Mouse (Mus musculus): ENCODE measurements around the gene Hpn.

Hpn gene

GRCm38 (mm10) chr7:31140941-31141340 is 25.9 kb upstream of the Hpn start:
- no peak for DNase-seq (ENCODE audit: low spot score)

DNA sequence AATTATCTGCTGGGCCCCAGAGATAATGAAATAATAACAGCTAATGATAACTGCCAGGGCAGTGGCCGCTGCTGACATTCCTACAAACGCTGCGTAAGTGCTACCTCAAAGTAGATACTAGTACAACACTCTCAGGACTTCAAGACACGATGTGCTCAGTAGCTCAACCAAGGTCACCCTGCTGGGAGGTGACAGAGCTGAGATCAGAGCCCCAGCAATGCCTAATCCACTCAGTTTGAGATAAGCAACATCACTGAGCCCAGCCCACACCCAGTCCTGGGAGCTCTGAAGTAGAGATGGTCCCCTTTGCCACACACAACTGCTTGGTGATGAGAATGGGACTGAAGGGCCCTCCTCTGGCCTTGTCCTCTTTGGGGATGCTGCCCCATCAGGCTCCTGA is 25.2 kb upstream of the Hpn start:
- no peak for DNase-seq (ENCODE audit: low spot score)

GRCm38 (mm10) chr7:31139765-31140164 is 24.7 kb upstream of the Hpn start:
- no peak for DNase-seq (ENCODE audit: low spot score)

GRCm38 (mm10) chr7:31135717-31136116 is 20.6 kb upstream of the Hpn start:
- DNase-seq (ENCODE audit: low spot score) = no peak

GRCm38 (mm10) chr7:31131866-31132265 is 16.8 kb upstream of the Hpn start:
- DNase-seq (ENCODE audit: low spot score) = no peak

- DNase-seq (ENCODE audit: low spot score) = peak; percentile 34
Observed at GRCm38 (mm10) chr7:31130841-31131240, 15.8 kb upstream of the Hpn start.

DNA sequence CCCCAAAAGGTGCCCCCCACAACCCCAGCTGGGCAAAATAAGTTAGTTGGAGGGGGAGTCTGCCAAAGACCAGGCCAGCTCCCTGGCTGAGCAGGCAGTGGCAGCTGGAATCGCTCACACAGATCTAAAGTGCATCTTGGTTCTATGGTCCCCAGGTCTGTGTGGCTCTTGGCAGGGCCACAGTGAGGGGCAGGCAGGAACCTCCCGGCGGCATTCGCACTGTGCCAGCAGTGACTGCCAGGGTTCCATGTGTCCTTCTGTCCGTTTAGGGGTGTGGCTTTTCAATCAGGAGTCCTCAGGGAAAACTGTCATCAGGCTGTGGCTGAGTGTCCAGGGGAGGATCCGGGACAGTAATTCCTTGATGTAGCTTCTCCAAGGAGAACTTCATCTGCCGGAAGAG is 15.1 kb upstream of the Hpn start:
- DNase-seq (ENCODE audit: low spot score) = no peak

DNA sequence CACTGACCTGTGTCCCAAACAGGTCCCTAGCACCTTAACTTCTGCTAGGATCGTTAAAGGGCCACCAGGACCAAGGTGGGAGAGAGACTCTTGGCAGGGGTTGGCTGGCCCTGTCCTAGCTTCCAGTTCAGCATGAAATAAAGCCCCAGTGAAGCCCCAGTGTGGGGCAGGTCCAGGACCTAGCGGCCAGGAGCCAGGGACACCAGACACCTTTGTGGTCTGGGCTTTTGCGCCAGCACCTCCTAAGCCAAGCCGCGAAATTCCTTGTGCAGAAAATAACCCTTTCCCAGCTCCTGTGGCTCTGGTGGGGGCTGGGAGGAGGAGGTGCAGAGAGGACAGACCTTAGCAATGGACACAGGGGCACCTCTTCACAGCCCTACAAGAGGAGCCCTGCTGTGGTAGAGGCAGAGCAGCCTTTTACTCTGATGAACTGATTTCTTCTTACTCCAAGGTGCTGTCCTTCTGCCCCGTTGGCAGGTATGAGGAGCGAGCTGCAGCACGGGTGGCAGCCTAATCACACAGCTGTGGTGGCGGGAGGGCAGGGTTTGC is 13.1 kb upstream of the Hpn start:
- no peak for DNase-seq (ENCODE audit: low spot score)

- DNase-seq (ENCODE audit: low spot score) = no peak
Observed at GRCm38 (mm10) chr7:31126851-31127724, 12.0 kb upstream of the Hpn start, which contains the start of gene Scn1b. TSS of gene Scn1b (minus strand) at chr7:31127003.

- no peak for DNase-seq (ENCODE audit: low spot score)
Observed at GRCm38 (mm10) chr7:31126211-31126751, 11.2 kb upstream of the Hpn start.

GRCm38 (mm10) chr7:31125116-31125515 is 10.0 kb upstream of the Hpn start:
- no peak for DNase-seq (ENCODE audit: low spot score)

DNA sequence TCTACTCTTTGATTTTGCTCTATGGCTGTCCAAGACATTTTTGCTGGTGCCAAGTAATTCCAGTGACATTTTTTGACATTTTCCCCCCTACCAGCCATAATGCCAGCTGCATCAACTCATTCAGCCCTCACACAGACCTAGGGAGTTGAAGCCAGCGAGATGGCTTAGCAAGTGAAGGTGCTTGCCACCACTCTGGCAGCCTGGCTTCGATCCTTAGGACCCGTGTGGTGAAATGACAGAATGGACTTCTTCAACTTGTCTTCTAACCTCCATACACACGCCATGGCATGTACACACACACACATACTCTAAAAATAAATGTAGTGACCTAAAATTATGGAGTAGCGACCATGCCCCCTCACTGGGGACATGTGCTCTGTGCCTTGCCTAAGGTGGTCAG is 9.3 kb upstream of the Hpn start:
- no peak for DNase-seq (ENCODE audit: low spot score)

DNA sequence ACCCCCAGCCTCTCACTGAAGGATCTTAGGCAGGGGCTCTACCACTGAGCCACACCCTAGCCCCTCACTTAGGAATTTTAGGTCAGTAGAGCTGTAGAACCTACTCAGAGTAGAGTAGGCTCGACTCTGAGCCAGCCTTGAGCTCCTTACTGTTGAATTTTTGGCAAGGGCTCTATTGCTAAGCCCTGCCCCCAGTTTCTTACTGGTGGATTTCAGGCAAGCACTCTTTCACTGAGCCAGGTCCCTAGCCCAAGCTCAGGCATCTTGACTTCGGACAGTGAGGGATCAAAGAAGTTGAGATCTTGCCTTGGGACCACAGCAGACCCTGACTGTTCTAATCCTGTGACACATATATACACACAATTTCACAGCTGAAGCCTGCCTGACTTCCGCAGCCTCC is 8.6 kb upstream of the Hpn start:
- no peak for DNase-seq (ENCODE audit: low spot score)

- DNase-seq (ENCODE audit: low spot score) = no peak
Observed at GRCm38 (mm10) chr7:31122641-31123631, 7.8 kb upstream of the Hpn start.

DNA sequence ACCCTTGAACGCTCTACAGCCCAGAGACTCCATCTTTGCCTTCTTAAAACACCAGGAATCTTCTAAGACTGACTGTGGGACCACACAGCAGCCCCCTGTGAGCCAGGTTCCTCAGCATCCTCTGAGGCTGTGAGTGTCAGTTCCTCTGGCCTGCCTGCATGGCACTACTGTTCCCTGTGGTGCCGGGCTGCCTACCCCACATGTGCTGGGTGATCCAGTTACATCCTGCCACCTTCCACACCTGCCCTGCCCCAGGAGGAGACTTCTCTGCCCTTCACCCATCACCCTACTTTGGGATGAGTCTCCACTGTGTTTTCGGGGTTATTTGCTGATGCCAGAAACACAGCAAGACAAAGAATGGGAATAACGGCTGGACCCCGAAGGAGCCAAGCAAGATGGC is 4.5 kb upstream of the Hpn start:
- DNase-seq (ENCODE audit: low spot score) = no peak

DNA sequence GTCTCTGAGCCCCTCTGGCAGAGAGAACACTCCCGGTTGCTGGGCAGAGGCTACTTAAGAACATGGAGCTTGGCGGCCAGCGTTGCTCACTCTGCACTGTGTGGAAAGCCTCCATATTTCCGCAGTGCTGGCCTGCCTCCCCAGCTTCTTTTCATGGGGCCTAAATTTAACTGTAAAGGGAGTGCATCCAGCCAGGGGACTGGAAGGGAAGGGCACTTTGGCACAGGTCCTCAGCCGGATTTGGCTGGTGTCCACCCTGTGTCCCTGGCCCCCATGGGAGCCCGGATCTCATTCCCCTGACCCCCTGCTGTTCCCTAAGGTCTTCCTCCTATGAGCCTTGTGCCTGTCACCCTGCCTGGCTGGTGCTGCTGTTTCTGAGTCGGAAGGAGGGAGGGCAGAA is 3.4 kb upstream of the Hpn start:
- no peak for DNase-seq (ENCODE audit: low spot score)

- DNase-seq (ENCODE audit: low spot score) = no peak
Observed at GRCm38 (mm10) chr7:31117465-31117864, 2.4 kb upstream of the Hpn start.

DNA sequence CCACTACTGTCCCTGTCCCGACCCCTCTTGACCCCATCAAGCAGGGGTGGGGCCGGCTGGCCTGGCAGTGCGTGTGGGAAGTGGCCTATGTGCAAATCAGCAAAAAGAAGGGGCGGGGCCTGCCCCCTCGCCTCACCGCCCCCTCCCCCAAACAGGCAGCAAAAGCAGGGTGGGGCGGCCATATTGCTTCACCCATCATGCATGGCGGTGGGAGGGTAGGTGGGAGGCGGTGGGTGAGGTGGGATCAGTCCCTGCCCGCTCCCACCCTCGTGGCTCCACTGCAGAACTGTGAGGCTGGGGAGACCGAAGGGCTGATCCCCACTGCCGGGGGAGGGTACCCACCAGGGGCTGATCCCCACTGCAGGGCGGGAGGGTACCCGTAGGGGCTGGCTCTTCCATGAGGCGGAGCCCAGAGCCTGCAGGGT is 1.6 kb upstream of the Hpn start:
- DNase-seq (ENCODE audit: low spot score) = no peak

- DNase-seq (ENCODE audit: low spot score) = peak; percentile 82
Observed at GRCm38 (mm10) chr7:31115587-31116043, 525 bp upstream of the Hpn start.

DNA sequence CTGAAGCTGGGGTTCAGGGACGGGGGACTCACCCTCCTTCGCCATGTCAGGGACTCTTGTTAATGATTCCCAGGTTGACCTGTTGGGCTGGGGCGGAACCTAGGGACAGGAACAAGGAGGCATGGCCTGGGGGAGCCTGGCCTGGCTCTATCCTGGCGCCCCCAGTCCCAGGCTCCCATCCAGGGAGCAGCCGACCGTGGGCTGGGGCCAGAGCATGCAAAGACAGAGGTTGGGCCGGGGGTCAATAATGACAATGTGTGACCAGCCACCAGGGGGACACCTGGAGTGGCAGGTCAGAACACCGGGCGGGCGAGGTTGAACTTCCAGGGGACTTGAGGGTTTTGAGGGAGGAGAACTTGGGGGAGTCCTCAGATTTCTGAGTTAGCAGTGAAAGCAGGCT is 444 bp downstream of the Hpn start:
- DNase-seq (ENCODE audit: low spot score) = peak; percentile 54

DNA sequence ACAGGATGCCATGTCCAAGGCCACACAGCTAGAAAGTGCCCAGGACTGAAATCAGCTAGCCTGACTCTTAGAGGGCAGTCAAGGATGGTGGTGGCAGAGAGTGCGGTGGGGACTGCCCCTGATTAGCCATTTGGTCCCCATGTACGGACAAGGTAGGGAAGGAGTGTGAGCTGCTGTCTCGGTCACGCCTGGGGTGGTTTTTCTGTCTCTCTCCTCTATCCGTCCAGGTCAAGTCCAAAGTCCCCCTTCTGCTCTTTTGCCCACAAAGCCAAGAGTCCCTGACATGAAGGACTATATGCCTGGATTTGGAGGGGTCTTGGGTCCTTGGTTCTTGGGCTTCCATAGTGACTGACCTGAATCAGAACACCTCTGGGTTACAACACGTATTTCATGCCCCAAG is 1.3 kb downstream of the Hpn start:
- no peak for DNase-seq (ENCODE audit: low spot score)

DNA sequence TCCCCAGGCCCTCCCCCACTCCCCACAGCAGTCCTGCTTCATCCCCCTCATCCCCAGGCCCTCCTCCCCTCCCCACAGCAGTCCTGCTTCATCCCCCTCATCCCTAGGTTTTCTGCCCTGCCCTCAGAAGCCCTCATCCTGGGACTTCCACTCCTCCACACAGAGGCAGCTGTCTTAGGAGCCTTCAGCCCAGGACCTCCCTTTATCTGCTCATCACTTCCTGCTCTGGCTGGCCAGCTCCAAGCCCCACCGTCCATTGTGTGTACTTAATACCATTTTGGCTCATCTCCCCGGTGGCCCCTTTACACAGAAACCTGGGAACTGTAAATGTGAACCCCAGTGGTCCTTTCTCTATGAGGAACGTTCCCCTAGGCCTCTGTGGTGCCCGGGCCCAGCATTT is 3.1 kb downstream of the Hpn start:
- DNase-seq (ENCODE audit: low spot score) = no peak
